Mouse (Mus musculus) neural tube, embryonic 13.5 days (tissue): ENCODE measurements around the gene Pycr2. TPM values are rescaled to one million over a fixed set of nuclear protein-coding genes. Genes with fewer than 3 reads are reported as not detected.
A peak's percentile ranks its signal among the peaks of the same experiment; 100 is the strongest.

Experiments used
- ATAC-seq: fragments of 200-750 bp; cut with Nextera tagmentation; 2 replicates; pipeline ENCODE4 v1.8.0; 2017; ENCODE audit warnings: low read depth, mild to moderate bottlenecking, moderate TSS enrichment, moderate library complexity
- H3K27ac ChIP-seq: fragments of 300-500 bp; sonication (generic); replicated peaks from 2 replicates; pipeline ENCODE4 v1.5.1; 2015; ENCODE audit warnings: moderate library complexity, mild to moderate bottlenecking, inconsistent platforms
- H3K27me3 ChIP-seq: fragments of 300-500 bp; sonication (generic); 2 replicates; pipeline ENCODE4 v1.6.1; 2015; ENCODE audit warnings: mild to moderate bottlenecking, inconsistent platforms
- H3K36me3 ChIP-seq: fragments of 300-500 bp; sonication (generic); 2 replicates; pipeline ENCODE4 v1.6.1; 2015; ENCODE audit warnings: mild to moderate bottlenecking, inconsistent platforms
- H3K4me1 ChIP-seq: fragments of 300-500 bp; sonication (generic); replicated peaks from 2 replicates; pipeline ENCODE4 v1.6.1; 2015; ENCODE audit warnings: inconsistent platforms
- H3K4me2 ChIP-seq: fragments of 300-500 bp; sonication (generic); 2 replicates; pipeline ENCODE4 v1.6.1; 2015; ENCODE audit warnings: inconsistent platforms, mild to moderate bottlenecking, moderate library complexity
- H3K4me3 ChIP-seq: fragments of 300-500 bp; sonication (generic); 2 replicates; pipeline ENCODE4 v1.5.1; 2015; ENCODE audit warnings: mild to moderate bottlenecking, inconsistent platforms
- H3K9ac ChIP-seq: fragments of 300-500 bp; sonication (generic); 2 replicates; pipeline ENCODE4 v1.6.1; 2015; ENCODE audit warnings: moderate library complexity, mild to moderate bottlenecking, inconsistent platforms
- H3K9me3 ChIP-seq: fragments of 300-500 bp; sonication (generic); 2 replicates; pipeline ENCODE4 v1.6.1; 2016; ENCODE audit warnings: inconsistent platforms
- WGBS: fragments of 180-500 bp; shearing (Covaris S2); methylation state at CpG from one replicate; pipeline ENCODE4 v1.1.7; 2015; 5-methylcytosine and 5-hydroxymethylcytosine counted together
- polyA plus RNA-seq: library from polyadenylated mRNA; unstranded; fragments of >200 nt; fragmentation: Nextera tagmentation; extraction: Ambion mirVana; gene quantifications from 2 replicates; pipeline ENCODE4 v1.2.1, GENCODE M21; 2015

The Pycr2 gene
- polyA plus RNA-seq: 72.2 and 73.4 TPM in 2 replicates

GRCm38 (mm10) chr1:180904039-180904814 is at the start of gene Pycr2:
Gene Pycr2, plus strand, starts transcription at chr1:180904293.
- Histone ChIP-seq H3K4me3 (peak within 1 kb of the TSS; percentile 77), H3K4me1 (peaks cover 27% of the 10 kb centered on the region), H3K4me2 (peak within 1 kb of the TSS; percentile 96), H3K9me3 (no peaks in the 10 kb centered on the region), H3K27ac (peak within 1 kb of the TSS; percentile 88), H3K27me3 (no peaks in the 10 kb centered on the region), H3K9ac (peak within 1 kb of the TSS; percentile 91), H3K36me3 (peaks cover 31% of the 10 kb centered on the region)
- peak; percentile 98 for ATAC-seq
- under 1% methylated on average over 52 of the region's 52 CpGs for WGBS

- Histone ChIP-seq H3K27ac (no peak overlapping the region), H3K27me3 (no peaks in the 10 kb centered on the region), H3K9me3 (no peaks in the 10 kb centered on the region), H3K4me3 (no peak overlapping the region), H3K4me2 (no peak overlapping the region), H3K9ac (no peak overlapping the region), H3K36me3 (peaks cover 76% of the 10 kb centered on the region), H3K4me1 (no peaks in the 10 kb centered on the region)
- no peak for ATAC-seq
These were observed 45.3 kb upstream of the Pycr2 start for GRCm38 (mm10) chr1:180858763-180859162.

DNA sequence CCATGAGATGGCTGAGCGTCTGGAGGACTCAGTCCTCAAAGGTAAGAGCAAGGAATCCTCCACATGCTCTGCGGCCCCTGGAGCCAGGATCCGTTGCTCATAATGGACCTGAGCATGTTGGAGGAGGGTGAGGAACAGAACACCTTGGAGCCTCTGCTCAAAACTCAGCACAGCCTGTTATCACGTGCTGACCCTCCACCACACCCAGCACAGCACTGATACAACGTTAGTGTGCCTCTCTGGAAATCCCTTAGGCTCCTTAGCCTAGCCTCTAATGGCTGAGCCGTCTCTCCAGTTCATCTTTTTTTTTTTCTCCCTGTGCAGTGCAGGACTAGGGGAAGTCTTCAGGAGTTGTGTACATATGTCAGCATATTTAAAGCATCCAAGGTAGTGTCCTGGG is 44.1 kb upstream of the Pycr2 start:
- H3K27me3 ChIP-seq: no peaks in the 10 kb centered on the region
- WGBS: 91% methylated on average over 6 of the region's 6 CpGs
- ATAC-seq: no peak

GRCm38 (mm10) chr1:180863606-180864005 is 40.5 kb upstream of the Pycr2 start:
- Histone ChIP-seq H3K27ac (no peak overlapping the region), H3K9me3 (no peaks in the 10 kb centered on the region), H3K36me3 (peaks cover 92% of the 10 kb centered on the region), H3K9ac (no peak overlapping the region), H3K4me3 (no peak overlapping the region), H3K4me1 (no peaks in the 10 kb centered on the region; the same call in 1 of the 2 replicates), H3K4me2 (no peak overlapping the region), H3K27me3 (no peaks in the 10 kb centered on the region)
- 25% methylated on average over 1 of the region's 1 CpGs for WGBS
- ATAC-seq: no peak

More for the DNA sequence above, 44.1 kb upstream of the Pycr2 start:
- no peaks in the 10 kb centered on the region; the same call in 1 of the 2 replicates for H3K4me1 ChIP-seq
- H3K36me3 ChIP-seq: peaks cover 86% of the 10 kb centered on the region
- no peak overlapping the region for H3K4me2 ChIP-seq
- H3K4me3 ChIP-seq: no peak overlapping the region
- H3K27ac ChIP-seq: no peak overlapping the region
- H3K9me3 ChIP-seq: no peaks in the 10 kb centered on the region
- no peak overlapping the region for H3K9ac ChIP-seq

- Histone ChIP-seq H3K9ac (no peak overlapping the region), H3K27ac (no peak overlapping the region), H3K36me3 (peaks cover 79% of the 10 kb centered on the region), H3K4me1 (no peaks in the 10 kb centered on the region; the same call in 1 of the 2 replicates), H3K4me3 (no peak overlapping the region), H3K27me3 (no peaks in the 10 kb centered on the region), H3K4me2 (no peak overlapping the region), H3K9me3 (no peaks in the 10 kb centered on the region)
- WGBS: 95% methylated on average over 7 of the region's 7 CpGs
- ATAC-seq: no peak
These were observed 38.1 kb upstream of the Pycr2 start for GRCm38 (mm10) chr1:180866001-180866400.

DNA sequence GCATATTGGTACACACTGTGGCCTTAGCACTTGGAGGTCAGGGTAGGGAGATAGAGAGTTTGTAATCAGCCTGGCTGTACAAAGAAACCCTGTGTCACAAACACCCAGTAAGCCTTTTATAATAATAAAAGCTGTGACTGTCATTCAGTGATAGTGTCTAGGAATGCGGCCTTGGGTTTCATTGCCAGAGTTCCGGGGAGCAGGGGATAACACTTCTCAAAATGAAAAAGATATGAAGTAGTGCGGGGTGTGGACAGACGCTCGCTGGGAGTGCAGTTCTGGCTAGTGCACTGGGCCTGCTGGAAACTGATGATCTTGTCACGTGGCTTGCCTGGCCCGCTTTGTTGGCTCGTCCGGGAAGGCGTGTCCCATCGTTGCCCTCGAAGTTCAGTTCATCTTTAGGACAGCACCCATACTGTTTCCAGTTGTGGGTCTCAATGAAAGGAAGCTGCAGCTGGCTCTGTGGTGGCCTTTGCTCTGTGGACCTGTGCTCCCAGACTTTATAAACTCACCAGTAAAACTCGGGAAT is 33.9 kb upstream of the Pycr2 start:
- H3K9ac ChIP-seq: no peak overlapping the region
- no peak overlapping the region for H3K27ac ChIP-seq
- no peak for ATAC-seq
- peaks cover 42% of the 10 kb centered on the region for H3K36me3 ChIP-seq
- H3K4me1 ChIP-seq: no peaks in the 10 kb centered on the region
- no peak overlapping the region for H3K4me3 ChIP-seq
- no peak overlapping the region for H3K4me2 ChIP-seq
- 81% methylated on average over 13 of the region's 13 CpGs for WGBS
- H3K9me3 ChIP-seq: no peaks in the 10 kb centered on the region
- H3K27me3 ChIP-seq: no peaks in the 10 kb centered on the region

DNA sequence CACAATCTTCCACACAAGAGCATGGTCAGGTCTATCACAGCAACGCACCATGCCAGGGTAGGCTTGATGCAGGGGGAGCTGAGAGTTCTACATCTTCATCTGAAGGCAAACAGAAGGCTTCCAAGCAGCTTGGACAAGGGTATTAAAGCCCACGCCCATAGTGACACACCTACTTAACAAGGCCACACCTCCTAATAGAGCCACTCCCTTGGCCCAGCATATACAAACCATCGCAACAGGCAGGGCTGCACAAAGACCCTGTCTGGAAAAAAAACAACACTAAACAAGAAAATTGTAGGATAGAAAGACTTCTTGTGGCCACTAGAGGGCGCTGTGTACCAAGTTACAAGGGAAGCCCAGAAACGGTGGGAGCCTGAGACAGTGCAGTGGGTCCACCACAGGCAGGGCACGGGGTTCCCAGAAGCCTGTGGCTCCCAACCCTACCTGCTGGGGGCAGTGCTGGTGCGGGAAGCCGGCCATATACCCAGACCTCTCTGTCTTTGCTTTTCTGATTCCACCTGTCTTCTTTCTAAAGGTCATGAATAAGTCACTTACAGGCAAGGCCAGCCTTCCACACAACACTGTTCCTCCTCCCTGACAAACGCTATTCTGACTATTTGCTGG is 30.1 kb upstream of the Pycr2 start:
- peaks cover 5% of the 10 kb centered on the region; the same call in 1 of the 2 replicates for H3K36me3 ChIP-seq
- H3K27me3 ChIP-seq: no peaks in the 10 kb centered on the region
- no peak overlapping the region for H3K4me2 ChIP-seq
- H3K9me3 ChIP-seq: no peaks in the 10 kb centered on the region
- no peak overlapping the region for H3K27ac ChIP-seq
- peak; percentile 43; the same call in 1 of the 2 replicates for ATAC-seq
- no peaks in the 10 kb centered on the region for H3K4me1 ChIP-seq
- no peak overlapping the region for H3K9ac ChIP-seq
- no peak overlapping the region for H3K4me3 ChIP-seq
- 22% methylated on average over 9 of the region's 9 CpGs for WGBS

GRCm38 (mm10) chr1:180874615-180875014 is 29.5 kb upstream of the Pycr2 start:
- Histone ChIP-seq H3K4me1 (no peaks in the 10 kb centered on the region), H3K36me3 (no peaks in the 10 kb centered on the region), H3K9me3 (no peaks in the 10 kb centered on the region), H3K4me3 (no peak overlapping the region), H3K27me3 (no peaks in the 10 kb centered on the region), H3K27ac (no peak overlapping the region), H3K4me2 (no peak overlapping the region), H3K9ac (no peak overlapping the region)
- 75% methylated on average over 2 of the region's 2 CpGs for WGBS
- ATAC-seq: no peak

DNA sequence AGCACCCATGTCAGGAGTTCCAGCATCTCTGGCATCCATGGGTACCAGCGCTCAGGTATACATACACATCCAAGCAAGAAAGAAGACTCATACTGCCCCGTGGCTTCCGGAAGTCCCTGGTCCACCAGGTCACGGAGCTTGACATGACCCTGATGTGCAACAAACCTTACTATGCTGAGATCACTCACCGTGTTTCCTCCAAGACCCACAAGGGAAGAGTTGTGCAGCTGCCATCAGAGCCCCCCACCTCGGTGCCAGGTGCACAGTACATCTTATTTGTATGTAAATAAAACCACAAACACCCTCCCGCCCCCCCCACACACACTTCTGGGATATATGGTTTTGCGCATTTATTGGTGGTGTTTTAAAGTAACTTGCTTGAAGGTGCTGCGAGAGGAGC is 29.0 kb upstream of the Pycr2 start:
- H3K9ac ChIP-seq: no peak overlapping the region
- WGBS: 89% methylated on average over 9 of the region's 9 CpGs
- no peak overlapping the region for H3K27ac ChIP-seq
- H3K4me1 ChIP-seq: no peaks in the 10 kb centered on the region
- H3K36me3 ChIP-seq: no peaks in the 10 kb centered on the region
- H3K27me3 ChIP-seq: no peaks in the 10 kb centered on the region
- H3K9me3 ChIP-seq: no peaks in the 10 kb centered on the region
- no peak for ATAC-seq
- H3K4me3 ChIP-seq: no peak overlapping the region
- H3K4me2 ChIP-seq: no peak overlapping the region

DNA sequence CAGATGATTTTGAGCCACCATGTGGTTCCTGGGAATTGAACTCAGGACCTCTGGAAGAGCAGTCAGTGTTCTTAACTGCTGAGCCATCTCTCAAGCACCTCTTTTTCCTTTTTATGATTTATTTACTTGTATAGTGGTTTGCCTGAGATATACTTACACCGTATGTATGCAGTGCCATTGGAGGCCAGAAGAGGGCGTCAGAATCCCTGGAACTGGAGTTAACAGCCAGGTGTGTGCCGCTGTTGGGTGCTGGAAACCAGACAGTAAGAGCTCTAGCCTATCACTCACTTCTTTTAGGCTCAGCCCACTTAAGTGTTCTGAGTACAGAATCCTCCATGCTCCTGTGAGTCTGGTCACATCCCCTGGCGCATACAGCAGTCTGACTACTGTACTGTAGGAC is 26.6 kb upstream of the Pycr2 start:
- Histone ChIP-seq H3K27me3 (no peaks in the 10 kb centered on the region), H3K27ac (no peak overlapping the region), H3K36me3 (no peaks in the 10 kb centered on the region), H3K9me3 (no peaks in the 10 kb centered on the region), H3K4me2 (no peak overlapping the region), H3K4me3 (no peak overlapping the region), H3K4me1 (no peaks in the 10 kb centered on the region), H3K9ac (no peak overlapping the region)
- no peak for ATAC-seq
- 76% methylated on average over 4 of the region's 4 CpGs for WGBS

DNA sequence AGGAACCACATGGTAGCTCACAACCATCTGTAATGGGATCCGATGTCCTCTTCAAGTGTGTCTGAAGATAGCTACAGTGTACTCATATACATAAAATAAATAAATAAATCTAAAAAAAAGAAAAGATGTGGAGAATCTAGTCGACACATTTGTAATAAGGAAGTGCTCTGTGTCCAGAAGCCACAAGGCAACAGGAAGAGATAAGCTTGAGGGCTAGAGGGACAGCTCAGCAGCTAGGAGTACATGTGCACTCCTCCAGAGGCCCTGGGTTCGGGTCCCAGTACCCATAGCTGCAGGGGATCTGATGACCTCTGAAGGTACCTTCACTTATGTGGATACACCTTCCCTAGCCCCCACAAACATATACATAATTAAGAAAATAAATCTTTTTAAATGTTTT is 22.3 kb upstream of the Pycr2 start:
- Histone ChIP-seq H3K36me3 (no peaks in the 10 kb centered on the region), H3K9ac (no peak overlapping the region), H3K4me3 (no peak overlapping the region), H3K27ac (no peak overlapping the region), H3K4me1 (peaks cover 10% of the 10 kb centered on the region), H3K27me3 (no peaks in the 10 kb centered on the region), H3K4me2 (no peak overlapping the region), H3K9me3 (no peaks in the 10 kb centered on the region)
- WGBS: 87% methylated on average over 3 of the region's 3 CpGs
- ATAC-seq: no peak

DNA sequence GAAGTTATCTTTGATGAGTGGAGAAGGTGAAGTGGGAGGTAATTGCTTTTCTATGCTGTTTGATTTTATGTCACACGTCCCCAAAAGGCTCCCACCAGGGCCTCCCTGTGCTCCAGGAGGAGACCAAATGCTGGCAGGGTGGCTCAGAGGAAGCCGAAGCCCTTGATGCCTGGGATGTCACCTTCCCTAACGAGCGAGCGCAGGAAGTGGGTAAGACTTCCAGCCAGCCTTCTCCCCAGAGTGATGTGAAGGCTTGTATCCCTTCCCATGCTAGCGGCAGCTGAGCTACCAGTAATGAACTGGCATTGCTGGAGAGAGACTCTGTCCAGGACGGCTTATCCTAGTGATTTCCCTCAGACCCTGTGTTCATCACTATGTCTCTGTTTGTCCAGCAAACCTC is 20.4 kb upstream of the Pycr2 start:
- H3K4me3 ChIP-seq: no peak overlapping the region
- 27% methylated on average over 7 of the region's 7 CpGs for WGBS
- no peaks in the 10 kb centered on the region; the same call in 1 of the 2 replicates for H3K27me3 ChIP-seq
- no peaks in the 10 kb centered on the region for H3K36me3 ChIP-seq
- peaks cover 18% of the 10 kb centered on the region for H3K4me1 ChIP-seq
- H3K4me2 ChIP-seq: no peak overlapping the region
- no peak overlapping the region for H3K9ac ChIP-seq
- no peak overlapping the region; the same call in 1 of the 2 replicates for H3K27ac ChIP-seq
- ATAC-seq: no peak
- H3K9me3 ChIP-seq: no peaks in the 10 kb centered on the region
